Mouse (Mus musculus) regulatory T cell (primary cell): ENCODE data around the gene Vmn1r188.
"Not testable (repeated sequence)": the region's sequence is repeated elsewhere in the genome, so short reads cannot be mapped to it uniquely, and the experiment has no call there.

ENCODE experiments used
- in situ Hi-C: fragments of 300-600 bp; cut with MboI, MseI; formaldehyde crosslinking; loops from one replicate; pipeline ENCODE4 v1.15.1; 2025; ENCODE audit warnings: high pct_unique_total_duplicates

Gene Vmn1r188

DNA sequence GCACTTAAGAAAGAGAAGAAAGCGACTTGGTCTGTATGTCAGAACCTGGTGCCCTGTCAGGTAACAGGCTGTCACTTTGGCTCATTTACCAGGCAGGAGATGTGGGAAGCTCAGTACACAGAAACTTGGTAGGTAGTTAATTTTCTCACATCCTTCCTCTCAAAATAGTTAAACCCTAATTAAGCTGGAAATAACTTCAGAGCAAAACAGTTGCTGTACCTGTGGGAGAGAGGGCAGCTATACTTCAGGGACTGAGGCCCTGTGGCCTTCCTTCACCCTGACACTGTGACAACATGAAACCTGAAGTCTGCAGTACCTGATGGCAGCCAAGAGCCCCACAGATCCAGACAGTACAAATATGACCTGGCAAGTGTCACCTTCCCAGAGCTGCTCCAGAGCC lies at the start of gene Vmn1r188:
Gene Vmn1r188, plus strand, starts transcription at position 301 of the 400 bp plus-strand sequence.
- in situ Hi-C loops = not testable (repeated sequence)

DNA sequence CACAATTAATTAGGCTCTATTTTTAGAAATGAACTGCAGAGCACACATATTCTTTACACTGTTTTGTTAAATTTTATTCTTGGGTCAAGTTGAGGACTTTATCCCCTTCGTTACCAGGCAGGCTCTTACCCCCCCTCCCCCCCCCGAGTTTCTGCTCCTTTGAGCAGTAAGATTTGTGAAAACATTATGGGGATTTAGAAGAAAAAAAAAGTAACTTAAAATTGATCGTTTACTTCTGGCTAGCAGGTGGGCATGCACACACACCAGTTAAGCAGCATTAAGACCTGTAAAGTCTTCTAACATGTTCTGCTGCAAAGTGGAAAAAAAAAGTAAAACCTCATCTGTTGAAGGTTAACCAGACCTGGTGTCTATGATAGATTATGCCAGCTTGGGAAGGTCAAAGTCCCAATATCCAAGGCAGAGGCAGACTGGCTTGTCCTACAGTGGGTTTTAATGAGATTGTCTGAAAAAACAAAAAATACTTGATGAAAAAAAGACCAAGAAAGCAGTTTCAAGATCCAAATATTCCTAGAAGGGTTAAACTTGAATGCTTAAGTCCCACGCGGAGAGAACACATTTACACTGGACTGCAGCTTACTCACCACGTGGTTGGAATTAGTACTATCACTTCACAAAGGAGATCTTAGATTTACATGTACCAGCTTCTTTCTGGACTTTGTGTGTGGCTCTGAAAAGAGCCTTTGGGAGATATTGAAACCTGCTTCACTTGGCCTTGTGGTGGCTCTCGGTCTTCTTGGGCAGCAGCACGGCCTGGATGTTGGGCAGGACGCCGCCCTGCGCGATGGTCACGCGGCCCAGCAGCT lies 49.6 kb upstream of the Vmn1r188 start:
- in situ Hi-C loops = loop anchor here (5.0 to 10.0 kb wide), 4 partner anchors 182 to 1710 kb away; partner anchors contain the start of genes Hist1h2af, Hist1h2bb, Hist1h2bm and Hist1h3c

DNA sequence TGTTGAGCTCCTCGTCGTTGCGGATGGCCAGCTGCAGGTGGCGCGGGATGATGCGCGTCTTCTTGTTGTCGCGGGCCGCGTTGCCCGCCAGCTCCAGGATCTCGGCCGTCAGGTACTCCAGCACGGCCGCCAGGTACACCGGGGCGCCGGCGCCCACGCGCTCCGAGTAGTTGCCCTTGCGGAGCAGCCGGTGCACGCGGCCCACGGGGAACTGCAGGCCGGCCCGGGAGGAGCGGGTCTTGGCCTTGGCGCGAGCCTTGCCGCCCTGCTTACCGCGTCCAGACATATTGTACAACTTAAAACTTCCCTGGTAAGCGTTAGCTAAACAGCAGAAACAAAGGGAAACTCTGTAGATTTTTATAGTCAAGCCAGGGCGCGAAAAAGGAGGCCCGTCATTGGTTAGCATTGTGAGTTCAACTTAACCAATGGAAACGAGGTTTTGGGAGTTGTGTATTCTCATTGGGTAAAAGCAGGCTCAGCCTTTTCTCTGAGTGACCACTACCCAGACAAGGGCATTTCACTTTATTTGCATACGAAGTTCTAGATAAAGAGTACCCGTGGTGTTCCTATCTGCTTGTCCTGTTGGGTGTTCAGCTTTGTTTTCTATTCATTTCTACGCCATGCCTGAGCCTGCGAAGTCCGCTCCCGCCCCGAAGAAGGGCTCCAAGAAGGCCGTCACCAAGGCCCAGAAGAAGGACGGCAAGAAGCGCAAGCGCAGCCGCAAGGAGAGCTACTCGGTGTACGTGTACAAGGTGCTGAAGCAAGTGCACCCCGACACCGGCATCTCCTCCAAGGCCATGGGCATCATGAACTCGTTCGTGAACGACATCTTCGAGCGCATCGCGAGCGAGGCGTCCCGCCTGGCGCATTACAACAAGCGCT lies 48.7 kb upstream of the Vmn1r188 start, which contains the start of the genes Hist1h2ah and Hist1h2bk:
Gene Hist1h2ah, minus strand, starts transcription at position 302 of the 882 bp plus-strand sequence.
Gene Hist1h2bk, plus strand, starts transcription at position 604 of the 882 bp plus-strand sequence.
- in situ Hi-C loops = loop anchor here (5.0 to 10.0 kb wide), 3 partner anchors 313 to 1709 kb away; partner anchors contain the start of genes Hist1h2af, Hist1h2bb, Hist1h2bm and Hist1h3c

DNA sequence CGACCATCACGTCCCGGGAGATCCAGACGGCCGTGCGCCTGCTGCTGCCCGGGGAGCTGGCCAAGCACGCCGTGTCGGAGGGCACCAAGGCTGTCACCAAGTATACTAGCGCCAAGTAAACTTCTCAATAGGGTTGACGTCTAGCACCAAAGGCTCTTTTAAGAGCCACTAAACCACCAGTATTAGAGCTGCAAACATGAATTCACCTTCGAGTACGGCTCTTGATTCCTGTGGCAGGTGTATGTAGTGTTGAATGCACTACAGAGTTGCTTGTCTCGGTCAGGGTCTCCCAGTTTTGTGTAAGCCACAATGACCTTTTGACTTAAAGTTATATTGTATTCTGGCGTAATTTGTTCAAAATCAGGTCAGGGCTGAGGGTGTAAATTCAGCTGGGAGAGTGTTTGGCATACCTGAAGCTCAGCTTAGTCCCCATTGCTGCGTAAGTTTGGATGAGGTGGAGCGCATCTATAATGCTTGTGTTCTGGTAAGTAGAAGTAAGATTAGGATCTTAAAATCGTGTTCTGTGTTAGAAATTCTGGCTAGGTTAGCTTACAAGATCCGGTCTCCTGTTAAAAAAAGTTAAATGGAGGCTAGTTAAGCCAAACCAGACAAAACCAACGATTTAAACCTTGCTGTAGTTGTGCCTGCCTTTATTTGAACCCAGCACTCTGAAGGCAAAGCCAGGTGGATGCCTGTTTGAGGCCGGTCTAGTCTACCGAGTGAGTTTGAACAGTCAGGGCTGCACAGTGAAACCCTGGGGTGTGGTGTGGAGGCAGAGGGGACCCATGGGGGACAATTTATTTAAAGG lies 47.9 kb upstream of the Vmn1r188 start:
- in situ Hi-C loops = loop anchor here (5.0 to 10.0 kb wide), 3 partner anchors 314 to 1708 kb away; partner anchors contain the start of genes Hist1h2af, Hist1h2bb, Hist1h2bm and Hist1h3c

DNA sequence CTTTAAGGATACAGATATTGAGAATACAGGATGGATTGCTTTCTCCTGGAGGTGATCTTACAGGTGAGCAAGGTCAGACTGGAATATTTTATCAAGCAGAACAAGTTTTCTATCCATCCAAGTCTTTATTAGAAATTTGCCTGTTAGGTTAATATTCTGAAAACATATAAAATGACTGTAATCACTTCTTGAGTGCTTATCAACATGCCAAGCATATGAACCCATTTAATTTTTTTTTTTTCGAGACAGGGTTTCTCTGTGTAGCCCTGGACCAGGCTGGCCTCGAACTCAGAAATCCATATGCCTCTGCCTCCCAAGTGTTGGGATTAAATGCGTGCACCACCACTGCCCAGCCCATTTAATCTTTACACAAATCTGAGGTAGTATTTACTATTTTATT lies 47.3 kb upstream of the Vmn1r188 start:
- in situ Hi-C loops = loop anchor here (5.0 to 10.0 kb wide), 3 partner anchors 315 to 1708 kb away; partner anchors contain the start of genes Hist1h2af, Hist1h2bb, Hist1h2bm and Hist1h3c

DNA sequence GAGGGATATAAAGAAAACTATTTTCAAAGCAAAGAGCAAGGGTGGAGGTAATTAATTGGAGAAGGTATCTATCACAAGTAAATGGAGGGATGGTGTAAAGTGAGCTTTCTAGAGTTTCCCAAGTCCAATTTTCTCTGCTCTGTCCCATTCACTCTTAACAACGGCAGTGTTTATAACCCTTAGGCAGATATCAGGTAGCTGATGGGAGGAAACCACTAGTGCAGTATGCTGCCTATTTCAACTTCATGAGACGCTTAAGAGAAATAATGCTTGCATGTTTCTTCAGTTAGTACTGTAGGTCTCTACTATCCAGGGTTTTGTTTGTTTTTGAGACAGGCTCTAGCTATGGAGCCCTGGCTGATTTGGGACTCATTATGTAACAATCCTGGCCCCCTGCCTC lies 46.8 kb upstream of the Vmn1r188 start:
- in situ Hi-C loops = loop anchor here (5.0 to 10.0 kb wide), 3 partner anchors 315 to 1707 kb away; partner anchors contain the start of genes Hist1h2af, Hist1h2bb, Hist1h2bm and Hist1h3c

DNA sequence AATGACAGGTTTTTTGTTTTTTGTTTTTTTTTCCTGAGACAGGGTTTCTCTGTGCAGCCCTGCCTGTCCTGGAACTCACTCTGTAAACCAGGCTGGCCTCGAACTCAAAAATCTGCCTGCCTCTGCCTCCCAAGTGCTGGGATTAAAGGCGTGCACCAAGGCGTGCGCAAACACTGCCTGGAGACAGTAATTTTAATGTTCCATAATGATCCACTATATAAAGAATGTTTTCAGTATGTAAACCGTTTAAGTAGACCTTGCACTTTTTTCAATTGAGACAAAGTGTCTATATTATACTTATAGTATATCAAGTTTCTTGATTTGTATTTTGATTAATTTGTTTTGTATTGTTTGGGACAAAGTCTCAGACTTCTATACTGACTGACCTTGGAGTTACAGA lies 44.9 kb upstream of the Vmn1r188 start:
- in situ Hi-C loops = loop anchor here (5.0 to 10.0 kb wide), 3 partner anchors 317 to 1705 kb away; partner anchors contain the start of genes Hist1h2af, Hist1h2bb, Hist1h2bm and Hist1h3c

DNA sequence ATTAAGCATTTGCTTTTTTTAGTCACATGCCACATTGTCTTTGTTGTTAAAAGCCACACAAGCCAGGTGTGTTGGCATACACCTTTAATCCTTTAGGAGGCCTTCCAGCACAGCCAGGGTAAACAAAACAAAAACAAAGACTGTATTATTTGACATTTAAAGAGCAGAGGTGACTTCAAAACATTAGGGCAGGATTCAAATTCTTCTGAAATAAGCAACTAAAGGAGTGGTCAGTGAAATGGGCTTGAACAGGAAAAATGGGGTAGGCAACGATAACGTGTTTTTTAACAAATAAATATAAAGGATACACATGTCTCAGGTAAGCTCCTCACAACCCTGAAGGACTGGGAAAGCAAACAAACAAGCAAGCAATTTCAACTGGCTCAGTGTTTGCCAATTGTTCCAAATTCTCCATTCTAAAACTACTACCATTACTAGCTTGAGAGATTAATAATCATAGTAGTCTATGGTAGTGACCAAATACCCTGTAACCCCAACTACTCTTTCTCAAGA lies 44.2 kb upstream of the Vmn1r188 start:
- in situ Hi-C loops = loop anchor here (5.0 to 10.0 kb wide), 3 partner anchors 318 to 1705 kb away; partner anchors contain the start of genes Hist1h2af, Hist1h2bb, Hist1h2bm and Hist1h3c

DNA sequence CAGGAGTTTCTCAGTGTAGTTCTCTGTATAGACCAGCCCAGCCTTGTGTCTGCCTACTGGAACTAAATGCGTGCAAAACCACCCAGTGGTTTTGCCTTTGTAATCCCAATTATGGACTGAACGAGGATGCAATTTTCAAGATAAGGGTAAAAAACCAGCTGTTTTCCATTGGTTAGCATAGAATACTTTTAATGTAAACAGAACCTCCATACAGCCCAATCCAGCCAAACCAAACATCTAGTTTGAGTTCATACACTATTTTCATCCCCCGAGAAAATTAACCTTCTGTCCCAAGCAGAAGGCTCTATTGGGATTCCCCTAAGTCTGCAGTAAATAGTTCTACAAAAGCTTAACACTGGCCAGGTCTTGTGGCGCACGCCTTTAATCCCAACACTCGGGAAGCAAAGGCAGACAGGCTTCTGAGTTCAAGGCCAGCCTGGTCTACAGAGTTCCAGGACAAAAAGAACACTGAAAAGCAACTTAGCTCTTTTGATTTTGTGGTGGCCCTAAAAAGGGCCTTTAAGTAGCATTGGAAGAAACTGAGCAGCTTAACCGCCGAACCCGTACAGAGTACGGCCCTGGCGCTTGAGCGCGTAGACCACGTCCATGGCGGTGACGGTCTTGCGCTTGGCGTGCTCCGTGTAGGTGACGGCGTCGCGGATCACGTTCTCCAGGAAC lies 43.6 kb upstream of the Vmn1r188 start:
- in situ Hi-C loops = no loop called here

DNA sequence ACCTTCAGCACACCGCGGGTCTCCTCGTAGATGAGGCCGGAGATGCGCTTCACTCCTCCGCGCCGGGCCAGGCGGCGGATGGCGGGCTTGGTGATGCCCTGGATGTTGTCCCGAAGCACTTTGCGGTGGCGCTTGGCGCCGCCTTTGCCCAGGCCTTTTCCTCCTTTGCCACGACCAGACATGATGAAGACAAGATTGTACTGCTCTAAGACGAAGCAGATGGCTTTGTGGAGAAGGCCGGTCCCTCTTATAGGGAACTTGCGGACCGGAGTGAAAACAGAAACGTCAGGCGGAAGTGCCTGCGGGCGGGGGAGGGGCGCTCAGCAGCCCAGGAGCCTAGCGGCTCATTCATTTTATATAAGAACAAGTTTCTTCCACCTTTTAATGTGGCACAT lies 43.1 kb upstream of the Vmn1r188 start, which contains the start of gene Hist1h4i:
Gene Hist1h4i, minus strand, starts transcription at position 221 of the 395 bp plus-strand sequence.
- in situ Hi-C loops = not testable (repeated sequence)

DNA sequence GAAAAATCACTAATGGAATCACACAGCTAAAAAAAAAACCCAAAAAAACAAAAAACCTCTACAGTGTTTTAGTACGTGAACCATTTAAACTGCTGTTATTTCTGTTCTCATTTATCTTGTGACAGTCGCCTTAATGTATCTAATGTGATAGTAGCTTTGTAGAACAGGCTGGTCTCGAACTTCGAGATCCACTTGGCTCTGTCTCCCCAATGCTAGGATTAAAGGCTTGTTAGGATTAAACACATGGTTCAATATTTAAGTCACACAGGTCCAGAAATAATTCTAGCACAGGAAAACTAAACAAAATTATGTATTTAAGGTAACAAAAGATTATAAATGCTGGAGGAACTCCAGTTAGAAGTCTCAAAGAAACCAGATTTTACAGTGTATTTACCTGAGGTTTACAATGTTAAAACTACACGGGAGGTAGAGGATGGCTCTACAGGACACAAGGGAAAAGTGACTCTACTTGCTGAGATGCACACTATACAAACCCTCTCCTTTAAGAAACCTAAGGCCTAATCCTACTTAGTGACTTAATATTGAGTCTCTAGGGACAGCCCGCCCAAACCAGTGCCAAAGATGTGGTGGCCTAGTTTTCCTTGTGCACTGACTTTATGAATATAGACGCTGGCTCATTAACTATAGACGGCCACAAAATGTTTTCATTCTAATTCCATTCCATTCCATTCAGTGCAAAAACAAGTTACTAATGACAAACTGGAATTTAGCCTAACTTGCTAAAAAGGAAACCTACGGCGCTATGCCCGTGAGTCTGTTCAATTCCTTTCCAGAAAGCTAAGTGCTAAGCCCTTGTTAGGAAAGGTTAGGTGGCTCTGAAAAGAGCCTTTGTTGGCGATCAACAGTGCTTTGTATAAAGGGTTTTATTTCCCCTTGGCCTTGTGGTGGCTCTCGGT lies 42.3 kb upstream of the Vmn1r188 start:
- in situ Hi-C loops = no loop called here

DNA sequence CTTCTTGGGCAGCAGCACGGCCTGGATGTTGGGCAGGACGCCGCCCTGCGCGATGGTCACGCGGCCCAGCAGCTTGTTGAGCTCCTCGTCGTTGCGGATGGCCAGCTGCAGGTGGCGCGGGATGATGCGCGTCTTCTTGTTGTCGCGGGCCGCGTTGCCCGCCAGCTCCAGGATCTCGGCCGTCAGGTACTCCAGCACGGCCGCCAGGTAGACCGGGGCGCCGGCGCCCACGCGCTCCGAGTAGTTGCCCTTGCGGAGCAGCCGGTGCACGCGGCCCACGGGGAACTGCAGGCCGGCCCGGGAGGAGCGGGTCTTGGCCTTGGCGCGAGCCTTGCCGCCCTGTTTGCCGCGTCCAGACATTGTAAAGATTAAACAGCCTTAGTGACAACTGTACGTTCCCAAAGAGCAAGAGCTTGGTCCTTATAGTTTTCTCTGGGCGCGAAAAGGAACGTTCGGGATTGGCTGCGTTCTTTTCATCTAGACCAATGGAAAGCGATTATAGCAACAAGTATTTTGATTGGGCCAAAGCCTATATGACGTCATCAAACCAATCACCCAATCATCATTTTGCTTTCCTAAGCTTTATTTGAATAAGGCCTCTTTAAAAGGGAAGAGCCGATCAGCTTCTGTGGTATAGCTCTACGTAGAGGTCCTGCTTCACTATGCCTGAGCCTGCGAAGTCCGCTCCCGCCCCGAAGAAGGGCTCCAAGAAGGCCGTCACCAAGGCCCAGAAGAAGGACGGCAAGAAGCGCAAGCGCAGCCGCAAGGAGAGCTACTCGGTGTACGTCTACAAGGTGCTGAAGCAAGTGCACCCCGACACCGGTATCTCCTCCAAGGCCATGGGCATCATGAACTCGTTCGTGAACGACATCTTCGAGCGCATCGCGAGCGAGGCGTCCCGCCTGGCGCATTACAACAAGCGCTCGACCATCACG lies 41.4 kb upstream of the Vmn1r188 start, which contains the start of the genes Hist1h2ag and Hist1h2bj:
Gene Hist1h2ag, minus strand, starts transcription at position 377 of the 935 bp plus-strand sequence.
Gene Hist1h2bj, plus strand, starts transcription at position 647 of the 935 bp plus-strand sequence.
- in situ Hi-C loops = not testable (repeated sequence)

DNA sequence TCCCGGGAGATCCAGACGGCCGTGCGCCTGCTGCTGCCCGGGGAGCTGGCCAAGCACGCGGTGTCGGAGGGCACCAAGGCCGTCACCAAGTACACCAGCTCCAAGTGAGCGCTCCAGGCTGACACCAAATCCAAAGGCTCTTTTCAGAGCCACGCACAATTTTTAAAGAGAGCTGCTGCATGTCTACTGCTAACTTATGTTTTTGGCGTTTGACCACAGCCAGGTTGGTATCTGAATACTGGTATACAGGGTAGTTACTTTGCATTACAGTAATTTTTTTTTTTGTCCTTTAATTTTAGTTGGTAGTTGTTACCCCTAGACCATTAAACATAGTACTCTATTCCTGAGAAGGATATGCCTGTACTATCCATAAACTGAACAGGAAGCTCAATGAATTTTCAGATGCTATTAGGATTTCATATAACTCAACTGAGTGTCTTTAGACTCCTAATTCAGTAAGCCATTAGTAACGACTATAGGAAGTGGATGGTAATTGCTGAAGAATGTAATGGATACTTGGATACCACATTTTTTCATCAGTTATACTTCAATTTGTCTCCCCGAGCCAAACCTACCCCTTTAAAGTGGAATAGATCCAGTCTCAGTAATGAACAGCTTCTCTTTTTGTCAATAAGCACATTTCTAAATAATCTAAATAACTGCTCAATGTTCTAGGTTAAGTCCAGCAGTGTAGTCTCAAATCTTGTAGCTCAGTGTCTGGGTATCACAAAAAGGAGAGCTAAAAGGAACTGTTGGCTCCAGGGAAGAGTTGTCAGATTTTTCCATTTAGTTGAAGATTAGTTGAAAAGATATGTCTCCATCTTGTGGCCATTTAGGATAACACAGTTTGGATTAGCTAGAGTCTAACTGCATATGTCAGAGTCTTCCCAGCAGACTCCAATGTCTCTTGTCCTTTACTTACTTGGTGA lies 40.5 kb upstream of the Vmn1r188 start:
- in situ Hi-C loops = no loop called here

DNA sequence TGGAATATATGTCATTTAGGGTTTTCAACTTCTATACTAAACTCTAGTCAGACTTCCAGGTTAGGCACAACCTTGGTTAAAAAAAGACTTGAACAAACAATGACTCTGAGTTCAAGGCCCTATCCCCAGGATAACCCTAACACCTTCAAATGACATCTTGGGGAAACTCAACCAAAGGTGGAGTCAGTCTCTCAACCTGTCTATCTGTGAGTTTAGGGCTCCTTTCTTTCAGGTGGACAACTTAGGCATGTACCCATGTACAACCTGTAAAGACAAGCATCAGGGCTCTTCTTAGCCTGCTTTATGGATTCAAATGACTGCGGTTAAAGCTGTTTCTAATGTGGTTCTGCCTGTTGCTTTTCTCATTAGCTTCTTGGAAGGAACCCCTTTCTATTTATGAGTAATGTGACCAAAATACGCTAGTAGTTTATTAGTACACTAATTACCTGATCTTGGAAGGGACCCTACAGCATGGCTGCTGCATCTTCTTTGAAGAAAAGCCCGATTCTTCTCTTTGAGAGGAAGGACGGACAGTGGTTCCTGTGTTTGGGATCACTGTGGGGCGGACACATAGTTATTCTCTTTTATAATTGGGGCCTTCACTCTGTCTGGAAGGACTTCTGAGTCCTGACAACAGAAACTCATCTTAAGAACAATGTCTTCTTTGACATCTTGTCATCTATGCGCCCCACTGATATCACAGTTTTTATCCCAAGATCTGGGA lies 39.6 kb upstream of the Vmn1r188 start:
- in situ Hi-C loops = no loop called here

DNA sequence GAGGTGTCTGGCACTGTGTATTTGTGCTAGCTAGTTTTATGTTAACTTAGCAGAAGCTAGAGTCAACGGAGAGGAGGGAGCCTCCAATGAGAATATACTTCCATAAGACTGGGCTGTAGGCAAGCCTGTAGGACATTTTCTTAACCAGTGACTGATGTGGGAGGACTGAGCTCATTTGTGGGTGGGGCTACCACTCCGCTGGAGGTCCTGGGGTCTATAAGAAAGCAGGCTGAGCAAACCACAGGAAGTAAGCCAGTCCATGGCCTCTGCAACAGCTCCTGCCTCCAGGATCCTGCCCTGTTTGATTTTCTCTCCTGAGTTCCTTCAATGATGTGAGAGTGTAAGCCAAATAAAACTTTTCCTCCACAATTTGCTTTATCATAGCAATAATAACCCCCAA lies 38.9 kb upstream of the Vmn1r188 start:
- in situ Hi-C loops = no loop called here
